Mouse (Mus musculus): ENCODE results near the gene Zkscan6.

GRCm38 (mm10) chr11:65807601-65808000 lies 626 bp downstream of the Zkscan6 start:
- TF ChIP-seq CTCF (IDR thresholded peaks at IDR 0.05; ENCODE audit: borderline replicate concordance, extremely low read depth, insufficient read depth, insufficient read length), result no peak
- no peak for TF ChIP-seq POLR2A (IDR thresholded peaks at IDR 0.05; ENCODE audit: borderline replicate concordance, extremely low read depth, insufficient read depth, insufficient read length, poor library complexity, severe bottlenecking)

Data from brain, embryonic 14.5 days (tissue).